Mouse (Mus musculus) lung, postnatal 0 days (tissue): Measurements from ENCODE around the gene Tubb3. TPM values are rescaled to one million over a fixed set of nuclear protein-coding genes. Genes with fewer than 3 reads are reported as not detected.
"Not testable (repeated sequence)": the region's sequence is repeated elsewhere in the genome, so short reads cannot be mapped to it uniquely, and the experiment has no call there.

ENCODE experiments used
- ATAC-seq: fragments of 200-750 bp; cut with Nextera tagmentation; 2 replicates; pipeline ENCODE4 v1.8.0; 2017; ENCODE audit warnings: moderate library complexity
- DNase-seq: peaks from one replicate; pipeline ENCODE4 v3.0.0-alpha.2; 2016; ENCODE audit warnings: low spot score
- H3K27ac ChIP-seq: fragments of 300-500 bp; sonication (generic); 2 replicates; pipeline ENCODE4 v1.5.1; 2014; ENCODE audit warnings: antibody characterized with exemption, mild to moderate bottlenecking, low read length, mixed read lengths
- H3K27me3 ChIP-seq: fragments of 300-500 bp; sonication (generic); replicated peaks from 2 replicates; pipeline ENCODE4 v1.6.1; 2014; ENCODE audit warnings: low read length, mixed read lengths; ENCODE audit not compliant: insufficient read depth
- H3K36me3 ChIP-seq: fragments of 300-500 bp; sonication (generic); 2 replicates; pipeline ENCODE4 v1.6.1; 2014; ENCODE audit warnings: low read length, mixed read lengths; ENCODE audit not compliant: insufficient read depth
- H3K4me1 ChIP-seq: fragments of 300-500 bp; sonication (generic); 2 replicates; pipeline ENCODE4 v1.6.1; 2014; ENCODE audit warnings: antibody characterized with exemption, low read depth, low read length, mixed read lengths; ENCODE audit not compliant: insufficient read depth
- H3K4me2 ChIP-seq: fragments of 300-500 bp; sonication (generic); replicated peaks from 2 replicates; pipeline ENCODE4 v1.6.1; 2014; ENCODE audit warnings: low read depth, mild to moderate bottlenecking, low read length, moderate library complexity, mixed read lengths
- H3K4me3 ChIP-seq: fragments of 300-500 bp; sonication (generic); 2 replicates; pipeline ENCODE4 v1.5.1; 2014; ENCODE audit warnings: low read depth, low read length
- H3K9ac ChIP-seq: fragments of 300-500 bp; sonication (generic); replicated peaks from 2 replicates; pipeline ENCODE4 v1.6.1; 2014; ENCODE audit warnings: low read depth, mild to moderate bottlenecking
- H3K9me3 ChIP-seq: fragments of 300-500 bp; sonication (generic); 2 replicates; pipeline ENCODE4 v1.6.1; 2016; ENCODE audit warnings: low read length, mixed read lengths
- CTCF ChIP-seq: IDR thresholded peaks from 2 replicates; pipeline ENCODE4 v1.5.1; 2016; ENCODE audit warnings: antibody characterized with exemption, mild to moderate bottlenecking
- EP300 ChIP-seq: IDR thresholded peaks from 2 replicates; pipeline ENCODE4 v1.6.1; 2016; ENCODE audit warnings: antibody characterized with exemption, mild to moderate bottlenecking, control low read depth
- WGBS: fragments of 180-500 bp; shearing (Covaris S2); extraction: QIAGEN DNeasy Blood & Tissue Kit; methylation state at CpG from one replicate; pipeline ENCODE4 v1.1.7; 2014; 5-methylcytosine and 5-hydroxymethylcytosine counted together
- polyA plus RNA-seq: library from polyadenylated mRNA; unstranded; fragments of >200 nt; fragmentation: Nextera tagmentation; extraction: Ambion mirVana; gene quantifications from 2 replicates; pipeline ENCODE4 v1.2.1, GENCODE M21; 2015

The Tubb3 gene
- polyA plus RNA-seq, 1 experiment from 2014 or later, result 0.42 TPM

- 97% methylated on average over 29 of the region's 29 CpGs for WGBS
- peaks cover 7% of the 10 kb centered on the region; the same call in 1 of the 2 replicates for H3K9me3 ChIP-seq
- H3K36me3 ChIP-seq, result no peaks in the 10 kb centered on the region
- ATAC-seq, result no peak
- no peak overlapping the region for H3K9ac ChIP-seq
- no peak for DNase-seq
- TF ChIP-seq CTCF (no peak), EP300 (no peak)
- H3K4me3 ChIP-seq, result no peak overlapping the region
- no peaks in the 10 kb centered on the region for H3K27me3 ChIP-seq
- H3K4me1 ChIP-seq, result no peaks in the 10 kb centered on the region
- no peak overlapping the region for H3K27ac ChIP-seq
- no peak overlapping the region for H3K4me2 ChIP-seq
Observed at GRCm38 (mm10) chr8:123428343-123428893, 17.2 kb downstream of the Tubb3 start.

DNA sequence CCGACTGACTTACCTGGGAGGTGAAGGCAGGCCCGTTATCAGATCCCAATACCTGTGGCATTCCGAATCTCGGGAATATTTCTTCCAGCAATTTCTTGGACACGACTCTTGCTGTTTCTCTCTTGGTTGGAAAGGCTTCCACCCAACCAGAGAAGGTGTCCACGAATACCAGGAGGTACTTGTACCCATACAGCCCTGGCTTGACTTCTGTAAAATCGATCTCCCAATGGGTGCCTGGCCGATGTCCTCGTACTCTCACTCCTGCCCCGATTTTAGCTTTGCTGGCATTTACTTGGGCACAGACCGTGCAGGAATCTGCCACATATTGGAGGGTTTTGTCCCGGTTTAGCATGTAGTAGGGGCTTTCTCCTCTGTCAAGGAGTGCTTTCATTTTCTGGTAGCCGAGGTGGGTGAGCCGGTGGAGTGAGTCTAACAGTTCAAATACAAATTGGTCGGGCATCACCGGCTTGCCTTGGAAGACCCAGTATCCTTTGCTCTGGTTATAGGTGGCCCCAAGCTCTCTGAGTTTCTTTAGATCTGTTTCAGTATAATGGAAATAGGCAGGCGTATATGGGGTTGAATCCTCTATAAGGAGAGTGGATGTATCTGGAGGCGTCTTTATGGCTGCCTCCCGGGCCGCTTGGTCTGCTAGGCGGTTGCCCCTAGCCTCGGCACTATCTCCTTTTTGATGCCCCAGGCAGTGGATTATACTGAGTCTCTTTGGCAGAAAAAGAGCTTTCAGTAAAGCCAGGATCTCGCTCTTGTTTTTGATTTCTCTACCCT, 17.9 kb downstream of the Tubb3 start:
- H3K4me3 ChIP-seq, result no peak overlapping the region
- ATAC-seq (no peak), DNase-seq (no peak)
- no peaks in the 10 kb centered on the region for H3K4me1 ChIP-seq
- peaks cover 7% of the 10 kb centered on the region; the same call in 1 of the 2 replicates for H3K9me3 ChIP-seq
- no peak for TF ChIP-seq EP300
- no peak for TF ChIP-seq CTCF
- no peak overlapping the region for H3K4me2 ChIP-seq
- H3K27ac ChIP-seq, result no peak overlapping the region
- H3K36me3 ChIP-seq, result no peaks in the 10 kb centered on the region
- H3K27me3 ChIP-seq, result no peaks in the 10 kb centered on the region
- no peak overlapping the region for H3K9ac ChIP-seq
- 93% methylated on average over 23 of the region's 23 CpGs for WGBS

- 96% methylated on average over 15 of the region's 15 CpGs for WGBS
Observed at GRCm38 (mm10) chr8:123429722-123430013, 18.4 kb downstream of the Tubb3 start.

GRCm38 (mm10) chr8:123430936-123431335, 19.7 kb downstream of the Tubb3 start:
- not testable (repeated sequence) for H3K9me3 ChIP-seq

More at GRCm38 (mm10) chr8:123429722-123430013, 18.4 kb downstream of the Tubb3 start:
- ATAC-seq, H3K27me3 ChIP-seq, H3K4me1 ChIP-seq, H3K9me3 ChIP-seq, H3K27ac ChIP-seq, H3K36me3 ChIP-seq, H3K4me3 ChIP-seq, DNase-seq, H3K4me2 ChIP-seq, H3K9ac ChIP-seq: not testable (repeated sequence)

GRCm38 (mm10) chr8:123431616-123432365, 20.6 kb downstream of the Tubb3 start:
- Histone ChIP-seq H3K4me1 (no peaks in the 10 kb centered on the region), H3K27ac (no peak overlapping the region), H3K4me2 (no peak overlapping the region), H3K9ac (no peak overlapping the region), H3K36me3 (no peaks in the 10 kb centered on the region), H3K27me3 (no peaks in the 10 kb centered on the region), H3K9me3 (peaks cover 7% of the 10 kb centered on the region; the same call in 1 of the 2 replicates), H3K4me3 (no peak overlapping the region)
- 93% methylated on average over 25 of the region's 25 CpGs for WGBS
- TF ChIP-seq CTCF, result no peak
- no peak for TF ChIP-seq EP300
- DNase-seq, result no peak
- ATAC-seq, result no peak

More at GRCm38 (mm10) chr8:123430936-123431335, 19.7 kb downstream of the Tubb3 start:
- WGBS, result 88% methylated on average over 7 of the region's 8 CpGs
- not testable (repeated sequence) for H3K36me3 ChIP-seq, H3K27me3 ChIP-seq, ATAC-seq, H3K4me3 ChIP-seq, H3K9ac ChIP-seq, H3K4me1 ChIP-seq, DNase-seq, H3K4me2 ChIP-seq, H3K27ac ChIP-seq

DNA sequence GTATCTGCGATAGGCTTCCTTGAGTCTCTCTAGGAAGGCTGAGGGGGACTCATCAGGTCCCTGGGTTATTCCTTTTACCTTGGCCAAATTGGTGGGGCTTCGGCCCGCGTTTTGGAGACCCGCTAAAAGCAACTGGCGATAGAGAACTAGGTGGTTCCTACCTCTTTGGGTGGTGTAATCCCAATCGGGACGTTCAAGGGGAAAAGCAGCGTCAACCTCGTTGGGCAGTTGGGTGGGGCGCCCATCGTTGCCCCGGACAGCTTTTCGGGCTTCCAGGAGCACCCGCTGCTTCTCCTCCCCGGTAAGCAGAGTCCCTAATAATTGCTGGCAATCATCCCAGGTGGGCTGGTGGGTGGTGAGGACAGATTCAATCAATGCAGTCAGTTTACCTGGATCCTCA, 21.2 kb downstream of the Tubb3 start:
- Histone ChIP-seq H3K4me1 (no peaks in the 10 kb centered on the region), H3K27me3 (no peaks in the 10 kb centered on the region), H3K9ac (no peak overlapping the region), H3K4me2 (no peak overlapping the region), H3K36me3 (no peaks in the 10 kb centered on the region), H3K4me3 (no peak overlapping the region), H3K27ac (no peak overlapping the region), H3K9me3 (peaks cover 5% of the 10 kb centered on the region; the same call in 1 of the 2 replicates)
- no peak for TF ChIP-seq EP300
- TF ChIP-seq CTCF, result no peak
- no peak for DNase-seq
- no peak for ATAC-seq
- WGBS, result 95% methylated on average over 16 of the region's 16 CpGs

DNA sequence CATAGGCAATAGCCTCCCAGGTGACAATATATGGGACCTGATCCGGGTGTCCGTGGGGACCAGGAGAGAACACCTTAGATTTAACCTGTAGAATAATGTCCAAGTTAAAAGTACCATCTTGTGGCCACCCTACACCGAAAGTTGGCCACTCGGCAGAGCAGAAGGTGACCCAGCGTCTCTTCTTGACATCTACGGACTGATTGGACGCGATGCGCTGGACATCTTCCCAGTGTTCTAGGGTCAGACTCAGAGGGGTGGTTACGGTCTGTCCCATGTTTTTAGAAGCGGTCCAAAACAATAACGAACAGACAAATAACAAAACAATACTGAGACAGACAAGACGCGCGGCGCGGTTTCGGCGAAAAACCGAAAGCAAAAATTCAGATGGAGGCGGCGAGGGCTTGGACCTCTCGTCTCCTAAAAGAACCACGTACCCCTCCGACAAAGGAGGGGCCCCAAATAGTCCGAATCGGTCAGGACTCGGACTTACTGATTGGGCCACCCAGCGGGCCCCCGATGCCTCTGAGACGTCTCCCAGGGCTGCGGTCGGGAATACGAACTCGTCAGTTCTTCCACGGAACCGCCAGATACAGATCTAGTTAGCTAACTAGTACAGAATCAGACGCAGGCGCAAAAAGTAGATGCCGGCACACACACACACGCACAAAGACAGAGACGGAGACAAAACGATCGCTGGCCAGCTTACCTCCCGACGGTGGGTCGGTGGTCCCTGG, 22.2 kb downstream of the Tubb3 start:
- WGBS, result 97% methylated on average over 36 of the region's 47 CpGs

More for the DNA sequence above, 22.2 kb downstream of the Tubb3 start:
- ATAC-seq, H3K36me3 ChIP-seq, H3K4me3 ChIP-seq, H3K9me3 ChIP-seq, H3K27ac ChIP-seq, H3K4me1 ChIP-seq, H3K27me3 ChIP-seq, H3K9ac ChIP-seq, H3K4me2 ChIP-seq, DNase-seq: not testable (repeated sequence)
